Mouse (Mus musculus) liver, embryonic 16.5 days (tissue): Measurements from ENCODE around the gene Rbm47. TPM values are rescaled to one million over a fixed set of nuclear protein-coding genes. Genes with fewer than 3 reads are reported as not detected.
A peak's percentile ranks its signal among the peaks of the same experiment; 100 is the strongest.

ENCODE experiments used
- ATAC-seq: fragments of 200-750 bp; cut with Nextera tagmentation; 2 replicates; pipeline ENCODE4 v1.8.0; 2017; ENCODE audit warnings: low read depth, mild to moderate bottlenecking, moderate number of reproducible peaks, moderate library complexity
- H3K27ac ChIP-seq: fragments of 300-500 bp; sonication (generic); 2 replicates; pipeline ENCODE4 v1.5.1; 2014; ENCODE audit warnings: mild to moderate bottlenecking, low read length
- H3K27me3 ChIP-seq: fragments of 300-500 bp; sonication (generic); 2 replicates; pipeline ENCODE4 v1.6.1; 2014; ENCODE audit warnings: low read depth, low read length, mixed read lengths; ENCODE audit not compliant: control insufficient read depth, insufficient read depth
- H3K36me3 ChIP-seq: fragments of 300-500 bp; sonication (generic); 2 replicates; pipeline ENCODE4 v1.6.1; 2014; ENCODE audit warnings: mild to moderate bottlenecking; ENCODE audit not compliant: control insufficient read depth, insufficient read depth
- H3K4me1 ChIP-seq: fragments of 300-500 bp; sonication (generic); 2 replicates; pipeline ENCODE4 v1.6.1; 2014; ENCODE audit warnings: low read depth, low read length, mixed read lengths; ENCODE audit not compliant: control insufficient read depth
- H3K4me2 ChIP-seq: fragments of 300-500 bp; sonication (generic); 2 replicates; pipeline ENCODE4 v1.6.1; 2014; ENCODE audit warnings: low read depth, low read length, mixed read lengths
- H3K4me3 ChIP-seq: fragments of 300-500 bp; sonication (generic); 2 replicates; pipeline ENCODE4 v1.5.1; 2014; ENCODE audit warnings: low read depth, mild to moderate bottlenecking, low read length
- H3K9ac ChIP-seq: fragments of 300-500 bp; sonication (generic); 2 replicates; pipeline ENCODE4 v1.6.1; 2014; ENCODE audit warnings: low read depth, low read length
- H3K9me3 ChIP-seq: fragments of 300-500 bp; sonication (generic); replicated peaks from 2 replicates; pipeline ENCODE4 v1.6.1; 2016; ENCODE audit warnings: low read length; ENCODE audit not compliant: control insufficient read depth
- WGBS: fragments of 180-500 bp; shearing (Covaris S2); extraction: QIAGEN DNeasy Blood & Tissue Kit; methylation state at CpG from one replicate; pipeline ENCODE4 v1.1.7; 2014; ENCODE audit not compliant: insufficient replicate concordance; 5-methylcytosine and 5-hydroxymethylcytosine counted together
- polyA plus RNA-seq: library from polyadenylated mRNA; unstranded; fragments of >200 nt; fragmentation: Nextera tagmentation; extraction: Ambion mirVana; gene quantifications from 2 replicates; pipeline ENCODE4 v1.2.1, GENCODE M21; 2015

Rbm47 gene
- polyA plus RNA-seq, 1 experiment from 2014 or later: 19.3 TPM

DNA sequence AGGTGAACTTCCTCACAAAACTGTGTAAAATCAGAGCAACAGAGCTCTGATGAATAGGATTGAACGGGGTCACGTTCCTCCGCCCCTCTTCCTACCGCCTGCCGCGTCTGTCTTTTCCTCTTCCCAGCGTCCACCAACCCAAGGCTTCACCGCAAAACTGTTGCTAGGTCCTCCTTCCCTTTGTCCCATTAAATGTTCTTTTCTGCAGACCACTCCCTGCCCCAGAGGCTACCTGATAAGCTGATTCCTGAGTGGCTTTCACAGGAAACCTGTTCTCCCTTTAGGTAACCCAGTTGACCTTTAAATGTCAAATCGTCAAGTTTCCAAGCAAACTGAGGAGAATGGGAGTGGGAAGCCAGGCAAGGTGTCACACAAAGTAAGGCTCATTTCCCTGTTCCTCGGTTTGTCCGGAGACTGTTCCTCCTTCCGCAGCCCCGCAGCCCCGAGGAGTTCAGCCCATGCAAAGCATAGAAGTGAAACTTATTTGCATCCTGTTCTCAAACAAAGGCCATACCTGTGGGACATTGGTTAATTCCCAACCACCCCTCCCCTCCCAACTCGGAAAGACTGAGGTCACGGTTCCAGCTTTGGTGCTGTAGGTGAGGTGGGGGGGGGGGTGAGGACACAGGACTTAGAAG is 167.8 kb downstream of the Rbm47 start:
- H3K27ac ChIP-seq: no peak overlapping the region
- H3K4me1 ChIP-seq: peaks cover 2% of the 10 kb centered on the region
- H3K9ac ChIP-seq: no peak overlapping the region
- H3K27me3 ChIP-seq: no peaks in the 10 kb centered on the region
- H3K36me3 ChIP-seq: no peaks in the 10 kb centered on the region
- no peaks in the 10 kb centered on the region for H3K9me3 ChIP-seq
- 34% methylated on average over 16 of the region's 16 CpGs for WGBS
- peak; percentile 63 for ATAC-seq
- peak overlapping the region; percentile 18; the same call in 1 of the 2 replicates for H3K4me3 ChIP-seq
- peak overlapping the region; percentile 42 for H3K4me2 ChIP-seq

DNA sequence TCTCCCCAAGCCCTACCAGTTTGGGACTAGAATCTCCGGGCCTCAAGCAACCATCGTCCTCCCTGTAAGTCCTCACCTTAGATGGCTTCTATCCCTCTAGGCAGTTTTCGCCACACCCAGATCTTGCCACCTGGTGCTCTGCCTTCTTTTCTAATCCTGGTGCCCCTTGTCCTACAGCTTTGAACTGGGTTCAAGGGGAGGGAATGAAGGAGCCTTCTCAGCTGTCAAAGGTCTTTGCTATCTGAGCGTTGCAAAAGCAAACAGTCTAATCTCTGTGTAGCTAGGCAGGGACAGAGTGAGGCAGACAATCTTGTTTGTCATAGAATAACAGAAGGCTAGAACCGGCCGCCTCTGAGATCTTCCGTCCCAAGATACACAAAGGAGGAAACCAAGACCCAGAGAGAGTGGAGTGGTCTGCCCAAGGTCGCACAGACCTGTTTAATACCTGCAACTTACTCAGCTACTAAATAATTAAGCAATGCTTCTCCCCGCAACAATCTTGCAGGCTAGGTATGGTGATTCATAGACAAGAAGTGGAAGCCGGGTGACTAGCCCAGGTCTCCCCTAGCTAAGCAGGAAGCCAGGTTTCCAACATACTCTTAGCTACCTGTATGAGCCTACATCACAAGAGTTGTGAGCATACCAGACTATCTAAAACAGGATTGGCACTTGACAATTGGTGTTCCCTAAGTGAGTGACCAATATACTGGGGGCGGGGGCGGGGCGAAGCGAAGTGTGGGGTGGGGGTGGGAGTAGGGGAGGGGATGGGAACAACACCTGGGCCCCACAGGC is 168.6 kb downstream of the Rbm47 start, which contains the start of gene 9130230L23Rik:
9130230L23Rik (minus strand) TSS at position 152 of the 792 bp plus-strand sequence.
- Histone ChIP-seq H3K9me3 (no peaks in the 10 kb centered on the region), H3K4me2 (peak within 1 kb of the TSS; percentile 42), H3K27ac (no peak within 1 kb of the TSS), H3K4me3 (peak within 1 kb of the TSS; percentile 18; the same call in 1 of the 2 replicates), H3K27me3 (no peaks in the 10 kb centered on the region), H3K4me1 (peaks cover 2% of the 10 kb centered on the region), H3K36me3 (no peaks in the 10 kb centered on the region), H3K9ac (no peak within 1 kb of the TSS)
- 43% methylated on average over 14 of the region's 14 CpGs for WGBS
- no peak for ATAC-seq

DNA sequence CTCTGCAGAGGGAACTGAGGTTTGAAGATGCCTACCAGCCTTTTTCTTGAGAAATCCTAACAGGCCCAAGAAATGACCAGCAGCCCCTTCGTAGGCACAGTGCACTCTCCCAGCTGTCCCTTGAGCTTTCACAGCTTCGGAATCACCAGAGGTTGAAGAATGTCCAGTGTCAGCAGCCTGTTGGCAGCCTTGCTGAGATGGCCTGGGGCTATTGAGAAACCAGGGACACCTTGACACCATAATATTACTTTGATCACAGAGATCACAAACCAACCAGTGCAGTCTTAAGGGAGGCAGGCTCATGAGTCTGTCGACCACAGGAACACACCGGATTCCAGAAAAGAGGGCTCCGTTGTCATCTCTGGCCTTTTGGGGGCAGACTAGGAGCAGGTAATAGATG is 171.7 kb downstream of the Rbm47 start:
- H3K27ac ChIP-seq: no peak overlapping the region
- ATAC-seq: no peak
- no peak overlapping the region for H3K4me3 ChIP-seq
- H3K4me2 ChIP-seq: no peak overlapping the region
- H3K27me3 ChIP-seq: no peaks in the 10 kb centered on the region
- H3K4me1 ChIP-seq: peaks cover 2% of the 10 kb centered on the region
- no peaks in the 10 kb centered on the region for H3K9me3 ChIP-seq
- 66% methylated on average over 5 of the region's 5 CpGs for WGBS
- H3K36me3 ChIP-seq: no peaks in the 10 kb centered on the region
- no peak overlapping the region for H3K9ac ChIP-seq

GRCm38 (mm10) chr5:66000567-66001125 is 172.3 kb downstream of the Rbm47 start:
- no peak overlapping the region for H3K9ac ChIP-seq
- 37% methylated on average over 6 of the region's 6 CpGs for WGBS
- no peak overlapping the region for H3K4me2 ChIP-seq
- H3K4me3 ChIP-seq: no peak overlapping the region
- H3K27ac ChIP-seq: no peak overlapping the region
- H3K36me3 ChIP-seq: no peaks in the 10 kb centered on the region
- no peaks in the 10 kb centered on the region for H3K27me3 ChIP-seq
- peaks cover 2% of the 10 kb centered on the region for H3K4me1 ChIP-seq
- no peaks in the 10 kb centered on the region for H3K9me3 ChIP-seq
- no peak for ATAC-seq

DNA sequence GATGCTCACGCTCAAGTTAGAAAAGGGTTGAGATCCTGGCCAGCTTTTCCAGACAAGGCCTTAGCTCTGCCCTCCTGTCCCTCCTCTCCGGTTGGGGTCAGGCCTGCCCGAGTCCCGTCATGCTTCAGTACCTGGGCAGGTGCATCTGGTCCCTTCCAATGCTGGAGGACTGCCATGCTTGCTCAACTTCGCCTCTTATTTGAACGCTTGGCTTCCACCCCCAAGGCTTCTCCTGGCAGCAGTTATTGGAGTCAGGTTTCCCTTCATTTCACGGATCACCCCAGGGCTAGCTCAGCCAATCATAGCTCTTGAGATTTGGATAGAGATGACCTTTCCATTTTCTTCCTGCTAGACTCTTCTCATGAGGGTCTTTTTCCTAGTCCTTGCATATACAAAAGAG is 172.8 kb downstream of the Rbm47 start:
- H3K9ac ChIP-seq: no peak overlapping the region
- no peak for ATAC-seq
- peaks cover 2% of the 10 kb centered on the region for H3K4me1 ChIP-seq
- H3K4me2 ChIP-seq: no peak overlapping the region
- H3K36me3 ChIP-seq: no peaks in the 10 kb centered on the region
- H3K9me3 ChIP-seq: no peaks in the 10 kb centered on the region
- no peak overlapping the region for H3K27ac ChIP-seq
- no peak overlapping the region for H3K4me3 ChIP-seq
- 68% methylated on average over 7 of the region's 7 CpGs for WGBS
- no peaks in the 10 kb centered on the region for H3K27me3 ChIP-seq

GRCm38 (mm10) chr5:65999106-65999505 is 173.8 kb downstream of the Rbm47 start:
- no peaks in the 10 kb centered on the region for H3K36me3 ChIP-seq
- H3K4me3 ChIP-seq: no peak overlapping the region
- H3K4me1 ChIP-seq: no peaks in the 10 kb centered on the region
- no peak overlapping the region for H3K9ac ChIP-seq
- no peak overlapping the region for H3K27ac ChIP-seq
- WGBS: 58% methylated on average over 7 of the region's 7 CpGs
- no peaks in the 10 kb centered on the region for H3K27me3 ChIP-seq
- ATAC-seq: no peak
- H3K4me2 ChIP-seq: no peak overlapping the region
- no peaks in the 10 kb centered on the region for H3K9me3 ChIP-seq

DNA sequence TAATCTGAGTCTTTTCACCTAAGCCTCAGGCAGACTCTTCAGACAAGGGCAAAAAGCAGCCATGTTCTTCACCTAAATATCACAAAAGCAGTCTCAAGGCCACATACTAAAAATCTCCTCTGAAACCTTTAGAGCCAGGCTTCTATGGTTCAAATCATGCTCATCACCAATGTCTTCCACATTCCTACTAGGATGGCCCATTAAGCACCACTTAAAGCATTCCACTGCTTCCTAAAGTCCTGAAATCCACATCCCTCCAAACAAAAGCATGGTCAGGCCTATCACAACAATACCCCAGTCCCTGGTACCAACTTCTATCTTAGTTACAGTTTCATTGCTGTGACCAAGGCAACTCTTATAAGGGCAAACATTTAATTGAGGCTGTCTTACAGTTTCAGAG is 175.1 kb downstream of the Rbm47 start:
- Histone ChIP-seq H3K36me3 (no peaks in the 10 kb centered on the region), H3K9ac (no peak overlapping the region), H3K4me2 (no peak overlapping the region), H3K9me3 (no peaks in the 10 kb centered on the region), H3K27ac (no peak overlapping the region), H3K27me3 (no peaks in the 10 kb centered on the region), H3K4me1 (no peaks in the 10 kb centered on the region), H3K4me3 (no peak overlapping the region)
- ATAC-seq: no peak

- no peak overlapping the region for H3K4me3 ChIP-seq
- no peak overlapping the region for H3K9ac ChIP-seq
- H3K4me1 ChIP-seq: no peaks in the 10 kb centered on the region
- no peak overlapping the region for H3K27ac ChIP-seq
- no peak overlapping the region for H3K4me2 ChIP-seq
- WGBS: 54% methylated on average over 6 of the region's 6 CpGs
- no peaks in the 10 kb centered on the region for H3K36me3 ChIP-seq
- ATAC-seq: no peak
- H3K9me3 ChIP-seq: no peaks in the 10 kb centered on the region
- H3K27me3 ChIP-seq: no peaks in the 10 kb centered on the region
Measured at GRCm38 (mm10) chr5:65994643-65995042, 178.3 kb downstream of the Rbm47 start.

DNA sequence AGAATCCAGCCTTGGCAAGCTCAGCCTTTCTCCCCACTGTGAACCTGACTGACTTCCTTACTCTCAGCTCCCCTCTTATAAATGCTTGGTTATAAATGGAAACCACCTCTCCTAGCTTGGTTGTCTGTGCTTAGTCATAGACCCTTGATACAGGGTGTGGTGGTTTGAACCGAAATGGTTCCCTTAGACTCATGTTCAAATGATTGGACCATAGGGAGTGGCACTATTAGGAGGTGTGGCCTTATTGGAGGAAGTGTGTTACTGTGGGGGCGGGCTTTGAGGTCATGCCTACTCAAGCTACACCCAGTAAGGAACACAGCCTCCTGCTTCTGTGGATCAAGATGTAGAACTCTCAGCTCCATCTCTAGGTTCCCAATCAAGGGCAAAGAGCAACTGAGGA is 181.7 kb downstream of the Rbm47 start:
- no peaks in the 10 kb centered on the region; the same call in 1 of the 2 replicates for H3K4me1 ChIP-seq
- H3K4me3 ChIP-seq: no peak overlapping the region
- no peak for ATAC-seq
- 30% methylated on average over 2 of the region's 2 CpGs for WGBS
- H3K4me2 ChIP-seq: no peak overlapping the region
- no peaks in the 10 kb centered on the region for H3K9me3 ChIP-seq
- H3K27me3 ChIP-seq: no peaks in the 10 kb centered on the region
- H3K27ac ChIP-seq: no peak overlapping the region
- no peak overlapping the region for H3K9ac ChIP-seq
- no peaks in the 10 kb centered on the region for H3K36me3 ChIP-seq
